10 mouse cellular contexts compared by ENCODE assay signal in the genomic region with DNA sequence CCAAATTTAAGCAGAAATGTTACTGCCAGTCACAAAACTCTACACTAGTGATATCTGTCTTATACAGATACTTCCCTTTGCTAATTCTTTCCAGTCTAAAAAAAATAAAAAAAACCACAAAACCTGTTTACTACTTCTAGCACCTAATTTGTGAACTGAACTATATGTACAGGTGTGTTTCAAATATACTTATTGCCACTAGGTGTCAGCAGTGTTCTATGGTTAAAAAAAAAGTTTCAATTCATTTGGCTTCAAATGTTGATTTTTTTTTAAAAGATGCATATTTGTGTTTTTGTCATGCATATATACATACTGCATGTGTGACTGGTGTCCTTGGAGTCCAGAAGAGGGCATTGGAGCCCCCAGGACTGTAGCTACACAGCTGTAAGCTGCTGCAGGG. TPM values are rescaled to one million over a fixed set of nuclear protein-coding genes. Genes with fewer than 3 reads are reported as not detected.
DNase-seq lines count a peak whose midpoint lies in the region; ATAC-seq lines count a peak whose summit lies in the region.
"Had no signal": no experiment of that assay in that cellular context is flagged by ENCODE, and none has a peak within 500 bp of the region (broad histone marks: within the 10 kb centered on the region; RNA-seq: fewer than 3 reads in every experiment).

No protein-coding gene starts in this region.

- peak; percentile 16; the same call in 1 of the 2 replicates for ATAC-seq in common myeloid progenitor, adult 5-6 weeks (replicated peaks; ENCODE audit: low read depth, poor library complexity, severe bottlenecking)
- no peak for ATAC-seq in granulocyte monocyte progenitor cell, adult 5-6 weeks (replicated peaks; ENCODE audit: poor library complexity, severe bottlenecking)
- ATAC-seq in erythroblast, adult 5-6 weeks (replicated peaks; ENCODE audit: low FRiP score, poor library complexity, severe bottlenecking) = no peak

- peak; percentile 52 for DNase-seq in kidney, adult 9 months
- no peak for DNase-seq in kidney, postnatal 25 days
- DNase-seq in 416B (ENCODE audit: low read depth) = peak; percentile 54
- DNase-seq in CD4-positive, CD25-positive, alpha-beta regulatory T cell, adult 2 months (ENCODE audit: low read depth, low spot score) = peak; percentile 62
- no peak for DNase-seq in adrenal gland, postnatal 25 days
- DNase-seq: adrenal gland, adult 2 months; spleen, adult 18-20 months had no signal

RNA-seq across cellular contexts. Expression of a gene that starts 4.1 kb away (rescaled TPM):
- 0.39 and 0.41 TPM in 2 replicates for total RNA-seq in common myeloid progenitor, adult 5-6 weeks (2017)
- not detected in 2 replicates for total RNA-seq in granulocyte monocyte progenitor cell, adult 5-6 weeks (2014; fragmentation: Nextera tagmentation)
- not detected in 2 replicates for total RNA-seq in granulocyte monocyte progenitor cell, adult 5-6 weeks (2017)
- 47.4 and 53.1 TPM in 2 replicates for total RNA-seq in adrenal gland, postnatal 25 days (2021)
- not detected in 2 replicates for total RNA-seq in erythroblast, adult 5-6 weeks (2015; ENCODE audit: low replicate concordance)
- total RNA-seq in erythroblast, adult 5-6 weeks (2017; ENCODE audit: low replicate concordance) = not detected in 2 replicates

Comparison
In these comparisons a context has a peak if more than half of its experiments do, and no peak if none do; other contexts are left out.
1. DNase-seq: peak in kidney, adult 9 months (single experiment), 416B (single experiment) and CD4-positive, CD25-positive, alpha-beta regulatory T cell, adult 2 months (single experiment); none in kidney, postnatal 25 days (0 of 2) and adrenal gland, postnatal 25 days (single experiment).
2. RNA of a gene that starts 4.1 kb away (total RNA-seq): 47.4 to 53.1 TPM in adrenal gland, postnatal 25 days; 0.39 to 0.41 TPM in common myeloid progenitor, adult 5-6 weeks, not detected in granulocyte monocyte progenitor cell, adult 5-6 weeks and not detected in erythroblast, adult 5-6 weeks; every median in the first group is over 10 times any median in the second.